Mouse (Mus musculus) spleen, adult 12 weeks (tissue): ENCODE measurements at regions not wholly inside any gene's neighbourhood (a gene's known extent, or its start where the extent isn't known, plus 50 kb on each side); places are given as distances from the start of the nearest gene placed in this dataset.
"Not testable (repeated sequence)": the region's sequence is repeated elsewhere in the genome, so short reads cannot be mapped to it uniquely, and the experiment has no call there.

Source experiments
- DNase-seq: peaks from one replicate; pipeline ENCODE4 v3.0.0; 2022; ENCODE audit warnings: low spot score

GRCm38 (mm10) chr14:27562564-27562963 lies 54.3 kb upstream of the Ccdc66 start:
- DNase-seq: peak; percentile 27

GRCm38 (mm10) chr14:27561974-27562373 lies 53.7 kb upstream of the Ccdc66 start:
- DNase-seq: not testable (repeated sequence)

DNA sequence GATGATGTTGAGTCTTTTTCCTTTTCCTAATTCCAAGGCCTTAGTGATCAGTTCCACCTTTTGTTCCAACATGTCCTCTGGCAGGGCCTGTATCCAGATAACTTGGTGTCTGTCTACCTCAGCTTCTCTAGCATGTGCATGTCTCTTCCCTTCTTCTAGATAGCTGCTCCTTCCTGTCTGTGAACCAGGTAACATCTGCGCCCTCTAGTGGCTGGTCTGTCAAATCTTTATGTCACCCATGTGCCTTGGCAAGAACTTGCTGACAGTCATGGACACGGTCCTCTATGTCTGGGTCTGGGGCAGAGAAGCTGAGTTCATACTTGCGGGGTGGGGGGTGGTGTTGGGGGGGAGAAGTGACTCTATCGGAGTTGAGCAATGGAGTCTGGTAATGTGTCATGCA lies 52.2 kb upstream of the Ccdc66 start:
- DNase-seq: peak; percentile 27

GRCm38 (mm10) chr14:27558794-27559491 lies 50.7 kb upstream of the Ccdc66 start:
- DNase-seq: no peak
